Mouse (Mus musculus): Measurements from ENCODE around the gene Hist1h1b.

GRCm38 (mm10) chr13:21733466-21733865 lies 47.0 kb downstream of the Hist1h1b start:
- TF ChIP-seq POLR2A (IDR thresholded peaks at IDR 0.05; ENCODE audit: control insufficient read depth, low read depth, low read length): no peak
- no peak for TF ChIP-seq CTCF (IDR thresholded peaks at IDR 0.05; ENCODE audit: control insufficient read depth, insufficient read depth, insufficient replicate concordance, low read depth, low read length)
